Mouse (Mus musculus): ENCODE measurements at regions not wholly inside any gene's neighbourhood (a gene's known extent, or its start where the extent isn't known, plus 50 kb on each side); places are given as distances from the start of the nearest gene placed in this dataset.

GRCm38 (mm10) chr6:140357901-140358300 lies 66.0 kb upstream of the Plekha5 start:
- no peak for TF ChIP-seq EP300 (IDR thresholded peaks at IDR 0.05; ENCODE audit: insufficient read depth, low read depth, low read length)
- no peak for TF ChIP-seq POLR2A (IDR thresholded peaks at IDR 0.05; ENCODE audit: insufficient read depth, low read depth, low read length)
- TF ChIP-seq CTCF (IDR thresholded peaks at IDR 0.05), result no peak

Measured in heart, adult 2 months (tissue).